Mouse (Mus musculus) adrenal gland, adult (tissue): ENCODE results near the gene Thumpd1.

ENCODE experiments used
- DNase-seq, 2 experiments: peaks; one replicate each; pipeline ENCODE4 v3.0.0; 2022 to 2023; ENCODE audit warnings: low spot score in 1 of 2; ENCODE audit not compliant: inconsistent age in 2 of 2

Thumpd1 gene

DNA sequence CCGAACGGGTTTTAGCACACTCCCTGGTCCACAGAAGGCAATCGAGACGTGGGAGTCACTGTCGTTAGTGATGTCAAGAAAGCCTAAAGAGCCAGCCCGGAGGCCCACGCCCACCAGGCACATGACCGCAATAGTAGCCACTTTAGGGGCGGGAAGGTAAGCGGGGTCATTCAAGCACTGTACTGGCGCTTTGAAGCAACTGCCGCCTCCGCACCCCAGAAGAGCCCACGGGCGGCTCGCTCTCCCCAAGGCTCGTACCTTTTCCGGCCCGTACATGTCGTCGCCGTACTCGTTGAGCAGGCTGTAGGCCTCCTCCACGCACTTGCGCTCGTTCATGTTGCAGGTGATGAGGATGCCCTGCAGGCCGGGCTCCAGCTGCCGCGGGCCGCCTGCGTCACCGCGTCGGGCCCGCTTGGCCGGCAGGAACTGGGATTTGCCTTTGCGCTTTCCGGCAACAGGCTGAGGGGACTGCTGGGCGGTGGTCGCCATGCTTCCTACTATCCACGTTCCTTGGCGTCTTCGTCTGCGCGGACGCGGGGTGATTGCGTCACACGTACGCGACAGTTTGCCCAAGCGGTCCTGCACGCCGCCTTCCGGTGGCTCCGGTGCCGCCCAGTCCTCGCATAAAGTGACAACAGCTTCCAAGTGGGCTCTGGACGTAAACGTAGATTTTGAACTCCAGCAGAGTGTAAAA is at the start of gene Thumpd1:
Gene Thumpd1, minus strand, starts transcription at position 546 of the 694 bp plus-strand sequence.
- peak; percentile 92 to 97 for DNase-seq

GRCm38 (mm10) chr7:119769895-119770294 is 49.3 kb upstream of the Thumpd1 start:
- DNase-seq: no peak

GRCm38 (mm10) chr7:119766996-119767395 is 46.4 kb upstream of the Thumpd1 start:
- no peak for DNase-seq

DNA sequence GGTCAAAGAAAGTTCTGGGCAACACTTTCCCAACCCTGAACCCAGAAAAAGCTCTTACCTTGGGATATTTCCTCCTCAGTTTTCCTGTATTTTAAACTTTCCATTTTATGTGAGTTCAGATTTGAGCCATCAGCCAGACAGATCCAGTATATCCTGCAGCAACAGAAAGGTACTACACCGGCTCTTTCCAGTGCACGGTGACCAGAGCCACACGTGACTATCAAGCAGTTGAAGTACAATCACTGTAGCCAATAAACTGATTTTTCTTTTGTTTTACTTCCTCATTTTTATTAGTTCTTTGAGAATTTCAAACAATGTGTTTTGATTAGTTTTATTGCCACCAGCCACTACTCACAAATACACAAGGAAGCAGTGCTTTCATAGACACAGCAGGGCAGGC is 43.8 kb upstream of the Thumpd1 start:
- DNase-seq: no peak

DNA sequence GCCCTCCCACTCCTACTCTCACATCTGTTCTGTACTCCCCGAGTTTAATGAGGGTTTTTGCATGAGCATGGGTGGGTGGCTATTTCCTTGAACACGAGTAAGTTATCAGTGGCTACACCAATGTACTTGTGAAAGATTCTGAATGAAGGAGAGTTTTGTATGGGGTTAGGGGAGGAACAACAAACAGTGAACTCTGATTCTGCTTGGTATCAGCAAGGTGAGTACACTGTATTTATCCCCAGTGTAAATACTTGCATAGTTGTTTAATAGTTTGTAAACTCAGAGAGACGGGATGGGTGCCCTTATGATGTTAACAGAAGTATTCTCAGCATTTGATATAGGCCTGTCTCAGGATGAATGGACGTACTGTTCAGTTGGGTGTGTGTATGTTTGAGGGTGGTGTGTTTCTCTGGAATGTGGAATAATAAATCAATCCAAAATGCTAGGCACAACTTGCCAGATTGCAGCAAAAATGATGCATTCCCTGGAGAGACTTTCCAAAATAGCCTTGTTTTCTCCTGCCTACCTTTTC is 41.6 kb upstream of the Thumpd1 start:
- no peak for DNase-seq

DNA sequence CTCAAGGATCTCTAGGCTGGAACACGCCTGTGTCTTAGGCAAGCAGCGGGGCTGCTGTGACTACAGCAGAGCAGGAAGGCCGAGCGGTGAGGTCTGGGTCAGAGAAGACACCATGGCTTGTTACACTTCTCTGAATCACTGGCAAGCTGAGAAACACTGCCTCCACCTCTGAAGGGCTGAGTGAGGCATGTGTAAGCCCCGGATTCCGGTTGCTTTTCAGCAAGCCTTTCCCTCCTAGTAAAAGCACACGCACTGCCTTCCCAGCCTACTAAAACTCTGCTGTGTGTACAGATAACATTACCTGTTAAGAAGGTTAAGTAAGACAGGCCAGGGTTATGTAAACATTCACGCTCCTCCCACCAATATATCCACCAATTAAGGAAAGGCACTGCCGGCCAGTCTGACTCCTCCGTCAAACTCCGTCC is 39.9 kb upstream of the Thumpd1 start, which contains the start of gene Acsm3:
Gene Acsm3, plus strand, starts transcription at position 397 of the 425 bp plus-strand sequence.
- peak; percentile 30 to 79 for DNase-seq

- no peak for DNase-seq
These were observed 33.1 kb upstream of the Thumpd1 start for GRCm38 (mm10) chr7:119753696-119754095.

- peak; percentile 52 to 87 for DNase-seq
These were observed 29.3 kb upstream of the Thumpd1 start for GRCm38 (mm10) chr7:119749942-119750341.

DNA sequence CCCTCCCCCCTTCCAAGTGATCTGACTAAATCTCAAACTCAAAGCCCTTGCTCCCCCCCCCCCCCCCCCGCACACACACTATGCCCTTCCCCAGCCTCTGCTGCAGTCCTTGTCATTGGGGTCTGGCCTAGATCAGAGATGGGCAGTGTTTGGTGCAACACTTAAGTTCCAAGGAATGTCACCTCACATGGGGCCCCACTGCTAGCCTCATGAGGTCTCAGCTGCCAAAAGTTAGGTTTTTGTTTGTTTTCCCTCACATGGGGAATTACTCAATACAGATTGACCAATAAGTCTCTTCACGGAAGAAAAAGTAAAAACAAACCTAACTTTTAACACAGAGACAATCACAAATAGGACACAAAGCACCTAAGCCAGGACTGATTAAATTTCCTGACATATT is 28.2 kb upstream of the Thumpd1 start:
- DNase-seq: no peak

DNA sequence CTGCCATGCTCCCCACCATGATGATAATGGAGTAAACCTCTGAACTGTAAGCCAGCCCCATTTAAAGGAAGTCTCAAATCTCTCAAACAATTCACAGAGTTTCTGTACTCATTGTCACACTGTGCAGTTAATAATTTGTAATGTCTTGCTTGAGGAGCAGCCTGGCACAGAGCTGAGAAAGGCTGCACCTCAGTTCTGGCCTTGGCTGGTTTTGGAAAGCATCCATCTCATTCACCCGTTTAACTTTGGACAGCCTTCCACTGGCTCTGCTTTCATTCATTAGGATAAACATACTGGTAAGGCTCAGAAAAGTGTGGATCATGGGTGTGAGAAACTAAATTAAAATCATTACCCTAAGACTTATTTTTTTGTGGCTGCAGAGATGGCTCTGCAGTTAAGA is 25.3 kb upstream of the Thumpd1 start:
- peak in 1 of 2 experiments; percentile 56 for DNase-seq

- DNase-seq: peak in 1 of 2 experiments; percentile 34
These were observed 23.7 kb upstream of the Thumpd1 start for GRCm38 (mm10) chr7:119744321-119744720.

DNA sequence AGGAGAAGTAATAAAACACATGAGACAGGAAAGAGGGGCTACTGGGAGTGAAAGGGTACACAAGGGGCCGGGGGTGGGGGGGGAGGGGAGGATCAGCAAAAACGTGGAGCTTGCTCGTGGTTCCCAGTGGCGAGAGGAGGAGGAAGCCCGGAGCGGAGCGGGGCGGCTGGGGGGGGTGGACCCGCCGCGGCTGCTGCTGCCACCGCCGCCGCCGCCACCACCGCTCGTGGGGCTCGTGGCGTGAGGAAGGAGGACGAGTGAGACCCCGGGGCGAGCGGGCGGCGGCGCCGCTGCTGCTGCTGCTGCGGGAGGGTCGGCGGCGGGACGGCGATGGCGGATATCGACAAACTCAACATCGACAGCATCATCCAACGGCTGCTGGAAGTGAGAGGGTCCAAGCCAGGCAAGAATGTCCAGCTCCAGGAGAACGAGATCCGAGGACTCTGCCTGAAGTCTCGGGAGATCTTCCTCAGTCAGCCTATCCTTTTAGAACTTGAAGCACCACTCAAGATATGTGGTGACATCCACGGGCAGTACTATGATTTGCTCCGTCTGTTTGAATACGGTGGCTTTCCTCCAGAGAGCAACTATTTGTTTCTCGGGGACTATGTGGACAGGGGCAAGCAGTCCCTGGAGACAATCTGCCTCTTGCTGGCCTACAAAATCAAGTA is 19.3 kb upstream of the Thumpd1 start:
- DNase-seq: peak in 1 of 2 experiments; percentile 59

DNA sequence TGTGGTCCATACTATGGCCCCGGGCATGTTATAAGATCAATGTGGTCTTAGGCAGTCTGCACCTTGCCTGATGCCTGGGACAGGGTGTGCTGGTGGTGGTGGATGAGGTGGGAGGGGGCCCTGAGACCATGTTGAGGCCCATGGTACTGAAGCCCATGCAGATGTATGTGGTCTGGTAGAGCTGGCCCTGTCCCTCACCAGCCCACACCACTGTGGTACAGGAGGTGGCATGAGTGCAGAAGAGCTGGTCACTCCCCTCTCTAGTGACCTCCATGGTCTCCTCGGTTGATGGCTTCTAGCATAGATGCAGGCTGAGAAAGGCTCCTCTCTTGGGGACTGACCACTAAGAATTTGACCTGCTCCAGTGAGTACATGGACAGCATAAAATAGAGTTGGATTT is 18.3 kb upstream of the Thumpd1 start:
- no peak for DNase-seq

DNA sequence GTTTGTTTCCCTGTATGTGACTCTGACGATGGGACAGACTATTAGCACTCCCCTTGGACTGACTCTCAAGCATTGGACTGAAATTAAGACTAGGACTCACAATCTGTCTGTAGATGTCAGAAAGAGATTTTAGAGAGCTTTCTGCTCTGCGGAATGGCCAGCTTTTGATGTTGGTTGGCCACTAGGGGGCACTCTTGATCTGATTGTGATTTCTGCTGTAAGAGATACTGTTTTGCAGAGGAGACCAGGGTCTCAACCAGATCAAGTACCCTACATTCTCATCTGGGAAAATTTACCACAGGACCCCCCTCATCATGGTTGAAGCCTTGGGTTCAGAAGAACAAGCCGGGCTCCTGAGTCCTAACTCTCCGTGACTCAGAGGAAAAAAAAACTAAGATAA is 10.7 kb upstream of the Thumpd1 start:
- peak; percentile 14 to 67 for DNase-seq

DNA sequence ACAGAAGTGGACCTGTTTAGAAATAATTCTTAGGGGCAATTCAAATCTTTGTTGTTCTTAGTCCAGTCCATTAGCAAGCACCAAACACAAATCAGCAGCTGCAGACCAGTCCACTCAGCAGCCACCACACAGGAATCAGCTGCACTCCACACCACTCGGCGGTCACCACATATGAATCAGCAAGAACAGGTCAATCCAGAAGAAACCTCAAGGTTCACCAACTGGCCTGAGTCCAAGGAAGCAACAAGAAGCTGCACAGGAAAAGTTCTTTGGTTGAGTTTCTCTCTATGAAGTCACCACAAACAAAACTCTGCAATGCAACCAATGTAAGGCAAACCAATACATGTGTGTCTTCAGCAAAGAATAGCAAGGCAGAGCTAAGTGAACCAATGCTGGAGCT is 7.0 kb upstream of the Thumpd1 start:
- DNase-seq: peak; percentile 57 to 61

- DNase-seq: no peak
These were observed 331 bp upstream of the Thumpd1 start for GRCm38 (mm10) chr7:119720947-119721310.

DNA sequence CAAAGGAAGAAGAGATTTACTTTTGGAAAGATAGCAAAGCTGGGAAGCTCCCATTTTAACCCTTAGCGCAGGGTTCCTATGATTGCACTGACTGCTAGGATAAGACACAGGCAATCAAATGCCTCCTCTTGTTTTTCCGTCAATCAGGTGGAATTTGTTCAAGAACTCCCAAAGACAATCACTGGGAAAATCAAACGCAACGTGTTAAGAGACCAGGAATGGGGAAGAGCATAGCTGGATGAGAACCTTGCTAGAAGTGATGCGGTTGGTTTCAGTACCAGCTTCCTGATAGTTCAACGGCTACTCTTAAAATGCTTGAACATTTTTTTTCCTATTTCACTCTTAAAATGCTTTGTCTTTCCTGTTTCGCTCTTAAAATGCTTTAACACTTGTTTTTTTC is 6.5 kb downstream of the Thumpd1 start:
- no peak for DNase-seq

- DNase-seq: peak; percentile 65 to 76
These were observed 25.7 kb downstream of the Thumpd1 start for GRCm38 (mm10) chr7:119694926-119695325.

DNA sequence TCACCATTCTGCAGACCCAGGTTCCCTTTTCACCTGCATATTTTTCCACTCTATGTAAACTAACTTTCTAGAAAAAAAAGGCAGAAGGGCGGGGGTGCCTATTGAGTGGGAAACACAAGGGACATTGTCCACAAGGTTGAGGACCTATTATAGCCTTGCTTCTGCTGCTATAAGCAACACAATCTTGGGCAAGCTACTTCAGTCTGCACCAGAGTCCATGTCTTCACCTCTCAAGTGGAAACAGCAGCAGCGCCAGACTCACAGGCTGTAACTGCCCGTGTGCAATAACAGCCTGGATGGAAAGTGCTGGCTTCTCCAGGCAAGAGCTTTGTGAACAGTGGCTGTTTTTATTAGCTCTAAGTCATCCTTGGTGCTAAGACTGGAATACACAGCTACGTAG is 28.3 kb downstream of the Thumpd1 start:
- DNase-seq: no peak

- no peak for DNase-seq
These were observed 30.9 kb downstream of the Thumpd1 start, which contains the start of gene Acsm4 for GRCm38 (mm10) chr7:119689726-119690125. Acsm4 (plus strand) TSS chr7:119690026.

GRCm38 (mm10) chr7:119682699-119683098 is 37.9 kb downstream of the Thumpd1 start:
- no peak for DNase-seq

DNA sequence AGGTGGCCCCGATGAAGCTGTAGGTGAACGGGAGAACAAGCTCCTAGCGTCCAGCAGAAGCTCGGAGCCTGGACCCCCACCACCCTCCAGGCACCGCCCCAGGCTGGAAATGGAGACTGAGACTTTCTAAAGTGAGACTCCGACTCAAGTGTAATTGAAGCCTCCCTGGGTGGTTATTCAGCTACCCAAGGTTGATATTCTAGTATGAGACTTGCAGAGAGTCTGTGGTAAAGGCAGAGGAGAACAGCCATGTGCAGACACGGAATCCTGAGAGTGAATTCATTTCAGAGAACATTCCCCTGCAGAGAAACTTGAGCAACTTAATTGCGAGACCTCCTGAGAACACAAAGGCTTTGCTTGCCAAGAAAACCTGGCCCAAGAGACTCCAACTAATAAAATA is 40.5 kb downstream of the Thumpd1 start:
- DNase-seq: no peak
